Mouse (Mus musculus) embryonic facial prominence, embryonic 14.5 days (tissue): Measurements from ENCODE around the gene Nup210l. TPM values are rescaled to one million over a fixed set of nuclear protein-coding genes. Genes with fewer than 3 reads are reported as not detected.

Source experiments
- ATAC-seq: fragments of 200-750 bp; cut with Nextera tagmentation; 2 replicates; pipeline ENCODE4 v1.8.0; 2017; ENCODE audit warnings: low read depth, moderate number of reproducible peaks, moderate TSS enrichment
- DNase-seq: peaks from one replicate; pipeline ENCODE4 v3.0.0-alpha.2; 2015; ENCODE audit warnings: low spot score
- H3K27ac ChIP-seq: fragments of 300-500 bp; sonication (generic); replicated peaks from 2 replicates; pipeline ENCODE4 v1.5.1; 2014; ENCODE audit warnings: low read depth, mild to moderate bottlenecking, low read length, moderate library complexity
- H3K27me3 ChIP-seq: fragments of 300-500 bp; sonication (generic); replicated peaks from 2 replicates; pipeline ENCODE4 v1.6.1; 2014; ENCODE audit warnings: low read length; ENCODE audit not compliant: control insufficient read depth, insufficient read depth
- H3K36me3 ChIP-seq: fragments of 300-500 bp; sonication (generic); 2 replicates; pipeline ENCODE4 v1.6.1; 2014; ENCODE audit warnings: low read length, mixed read lengths; ENCODE audit not compliant: control insufficient read depth, insufficient read depth
- H3K4me1 ChIP-seq: fragments of 300-500 bp; sonication (generic); 2 replicates; pipeline ENCODE4 v1.6.1; 2014; ENCODE audit warnings: antibody characterized with exemption, low read length; ENCODE audit not compliant: control insufficient read depth, insufficient read depth
- H3K4me2 ChIP-seq: fragments of 300-500 bp; sonication (generic); 2 replicates; pipeline ENCODE4 v1.6.1; 2014; ENCODE audit warnings: low read depth, mild to moderate bottlenecking, low read length, moderate library complexity, mixed read lengths
- H3K4me3 ChIP-seq: fragments of 300-500 bp; sonication (generic); 2 replicates; pipeline ENCODE4 v1.5.1; 2014; ENCODE audit warnings: low read depth, mild to moderate bottlenecking, low read length
- H3K9ac ChIP-seq: fragments of 300-500 bp; sonication (generic); 2 replicates; pipeline ENCODE4 v1.6.1; 2014; ENCODE audit warnings: low read depth, mild to moderate bottlenecking, low read length, moderate library complexity, mixed read lengths
- H3K9me3 ChIP-seq: fragments of 300-500 bp; sonication (generic); 2 replicates; pipeline ENCODE4 v1.6.1; 2016; ENCODE audit warnings: low read length; ENCODE audit not compliant: control insufficient read depth
- WGBS: fragments of 180-500 bp; shearing (Covaris S2); extraction: QIAGEN DNeasy Blood & Tissue Kit; methylation state at CpG from one replicate; pipeline ENCODE4 v1.1.7; 2014; 5-methylcytosine and 5-hydroxymethylcytosine counted together
- polyA plus RNA-seq: library from polyadenylated mRNA; unstranded; fragments of >200 nt; fragmentation: Nextera tagmentation; extraction: Ambion mirVana; gene quantifications from 2 replicates; pipeline ENCODE4 v1.2.1, GENCODE M21; 2014

Nup210l gene
- polyA plus RNA-seq, 1 experiment from 2014 or later, result 0.18 TPM

DNA sequence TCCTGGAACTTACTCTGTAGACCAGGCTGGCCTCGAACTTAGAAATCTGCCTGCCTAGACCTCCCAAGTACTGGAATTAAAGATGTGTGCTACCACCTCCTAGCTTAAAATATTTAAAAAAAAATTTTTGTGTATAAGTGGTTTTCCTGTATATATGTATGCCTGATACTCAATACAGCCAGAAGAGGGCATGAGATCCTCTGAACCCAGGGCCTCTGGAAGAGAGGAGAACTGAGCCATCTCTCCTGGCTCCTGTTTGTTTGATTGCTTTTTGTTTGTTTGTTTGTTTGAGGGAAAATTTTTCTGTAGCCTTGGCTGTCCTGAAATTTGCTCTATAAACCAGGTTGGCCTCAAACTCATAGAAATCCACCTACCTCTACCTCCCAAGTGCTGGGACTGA lies 29.4 kb downstream of the Nup210l start:
- H3K4me3 ChIP-seq, result no peak overlapping the region
- no peak for DNase-seq
- H3K9ac ChIP-seq, result no peak overlapping the region
- ATAC-seq, result no peak
- no peaks in the 10 kb centered on the region for H3K4me1 ChIP-seq
- H3K9me3 ChIP-seq, result no peaks in the 10 kb centered on the region
- H3K27ac ChIP-seq, result no peak overlapping the region
- no peak overlapping the region for H3K4me2 ChIP-seq
- H3K27me3 ChIP-seq, result no peaks in the 10 kb centered on the region
- no peaks in the 10 kb centered on the region for H3K36me3 ChIP-seq
- 83% methylated on average over 1 of the region's 1 CpGs for WGBS

DNA sequence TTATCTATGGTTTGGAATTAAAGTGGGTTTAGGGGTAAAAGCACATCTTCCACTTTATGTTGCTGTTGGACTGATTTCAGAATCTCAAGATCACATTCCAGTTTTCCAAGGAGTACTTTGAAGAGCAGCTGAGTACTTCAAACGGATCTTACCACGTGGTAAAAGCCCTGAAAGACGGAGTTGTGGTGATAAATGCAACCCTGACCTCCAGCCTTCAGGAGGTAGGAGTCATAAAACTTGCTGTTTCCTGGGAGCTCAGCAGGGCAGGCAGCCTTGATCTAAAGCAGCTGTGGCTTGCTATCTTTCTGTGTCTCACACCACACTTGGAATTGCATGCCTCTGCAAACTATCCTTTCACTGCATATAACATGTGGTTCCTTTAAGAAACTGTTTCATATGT lies 30.6 kb downstream of the Nup210l start:
- ATAC-seq, result no peak

DNA sequence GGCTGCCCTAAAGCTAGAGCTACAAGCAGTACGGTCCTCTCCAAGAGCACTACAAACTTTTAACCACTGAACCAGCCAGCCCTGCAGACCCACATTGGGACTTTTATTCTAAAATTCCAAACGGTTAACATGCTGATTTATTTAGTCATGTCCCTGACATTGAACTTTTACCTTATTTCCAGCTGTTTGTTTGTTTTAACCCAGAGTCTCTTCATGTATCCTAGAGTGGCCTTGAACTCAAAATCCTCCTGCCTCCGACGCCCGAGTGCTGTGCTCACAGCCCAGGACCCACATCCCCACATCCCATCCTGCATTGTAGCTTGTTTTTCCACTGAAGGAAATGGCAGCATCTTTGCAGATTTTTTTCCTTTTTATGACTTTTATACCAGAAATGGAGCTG lies 31.1 kb downstream of the Nup210l start:
- Histone ChIP-seq H3K4me2 (no peak overlapping the region), H3K4me3 (no peak overlapping the region), H3K27me3 (no peaks in the 10 kb centered on the region), H3K9ac (no peak overlapping the region), H3K36me3 (no peaks in the 10 kb centered on the region), H3K27ac (no peak overlapping the region), H3K9me3 (no peaks in the 10 kb centered on the region), H3K4me1 (no peaks in the 10 kb centered on the region)
- ATAC-seq (no peak), DNase-seq (no peak)
- 55% methylated on average over 5 of the region's 5 CpGs for WGBS

More for the DNA sequence above, 30.6 kb downstream of the Nup210l start:
- H3K27me3 ChIP-seq, result no peaks in the 10 kb centered on the region
- no peaks in the 10 kb centered on the region for H3K4me1 ChIP-seq
- H3K27ac ChIP-seq, result no peak overlapping the region
- WGBS, result 33% methylated on average over 3 of the region's 3 CpGs
- no peak overlapping the region for H3K9ac ChIP-seq
- H3K36me3 ChIP-seq, result no peaks in the 10 kb centered on the region
- H3K4me3 ChIP-seq, result no peak overlapping the region
- H3K4me2 ChIP-seq, result no peak overlapping the region
- H3K9me3 ChIP-seq, result no peaks in the 10 kb centered on the region
- peak; percentile 12 for DNase-seq

DNA sequence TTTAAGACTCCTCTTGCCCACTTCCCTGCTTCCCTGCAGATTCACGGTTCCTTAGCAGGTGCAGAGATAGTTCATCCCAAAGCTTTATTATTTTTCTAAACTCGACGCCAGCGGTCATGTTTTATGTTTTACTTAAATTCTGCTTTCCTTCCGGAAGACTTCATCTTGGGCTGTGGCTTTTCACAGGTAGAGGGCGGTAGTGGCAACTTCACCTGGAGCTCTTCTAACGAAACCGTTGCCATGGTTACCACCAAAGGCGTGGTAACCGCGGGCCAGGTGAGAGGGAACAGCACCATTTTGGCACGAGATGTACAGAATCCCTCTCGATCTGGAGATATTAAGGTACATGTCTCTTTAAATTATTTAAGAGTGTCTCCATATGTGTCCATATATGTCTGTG lies 32.7 kb downstream of the Nup210l start:
- DNase-seq (peak; percentile 57), ATAC-seq (no peak)
- no peaks in the 10 kb centered on the region for H3K4me1 ChIP-seq
- WGBS, result 34% methylated on average over 13 of the region's 13 CpGs
- no peaks in the 10 kb centered on the region for H3K36me3 ChIP-seq
- H3K4me3 ChIP-seq, result no peak overlapping the region
- H3K4me2 ChIP-seq, result no peak overlapping the region
- no peak overlapping the region for H3K27ac ChIP-seq
- H3K27me3 ChIP-seq, result no peaks in the 10 kb centered on the region
- no peak overlapping the region for H3K9ac ChIP-seq
- no peaks in the 10 kb centered on the region for H3K9me3 ChIP-seq

DNA sequence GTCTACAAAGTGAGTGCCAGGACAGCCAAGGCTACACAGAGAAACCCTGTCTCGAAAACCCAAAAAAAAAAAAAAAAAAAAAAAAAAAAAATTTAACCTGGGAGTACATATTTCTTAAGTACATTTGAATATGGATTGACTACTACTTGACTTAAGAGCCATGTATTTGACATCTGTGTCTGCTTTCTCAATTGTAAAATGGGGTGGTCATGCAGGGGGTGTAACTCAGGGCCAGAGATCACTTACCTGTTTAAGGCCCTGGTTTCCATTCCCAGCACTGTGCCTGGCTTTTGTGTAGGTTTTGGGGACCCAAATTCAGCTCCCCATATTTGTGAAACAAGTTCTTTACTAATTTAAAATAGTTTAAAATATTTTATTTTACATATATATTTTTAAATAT lies 33.7 kb downstream of the Nup210l start:
- H3K4me1 ChIP-seq, result no peaks in the 10 kb centered on the region
- no peak for DNase-seq
- WGBS, result 67% methylated on average over 1 of the region's 1 CpGs
- no peak overlapping the region for H3K9ac ChIP-seq
- no peak for ATAC-seq
- no peak overlapping the region for H3K4me3 ChIP-seq
- H3K9me3 ChIP-seq, result no peaks in the 10 kb centered on the region
- H3K27me3 ChIP-seq, result no peaks in the 10 kb centered on the region
- H3K36me3 ChIP-seq, result no peaks in the 10 kb centered on the region
- H3K27ac ChIP-seq, result no peak overlapping the region
- no peak overlapping the region for H3K4me2 ChIP-seq

DNA sequence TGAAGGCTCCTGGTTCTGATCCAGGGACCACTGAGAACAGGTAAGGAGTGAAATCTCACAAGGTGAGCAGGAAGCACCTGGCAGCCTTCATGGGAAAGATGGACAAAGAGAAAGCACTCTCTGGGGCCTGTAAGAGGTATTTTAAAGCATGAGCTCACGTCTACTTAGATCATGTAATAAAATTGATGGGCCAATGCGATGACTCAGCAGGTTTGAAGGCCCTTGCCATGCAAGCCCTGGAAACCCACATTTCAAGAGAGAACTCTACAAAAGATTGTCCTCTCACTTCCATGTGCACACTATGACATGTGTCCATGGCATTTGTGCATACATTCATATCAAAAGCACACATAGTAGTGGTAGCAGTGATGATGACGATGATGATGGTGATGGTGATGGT lies 36.0 kb downstream of the Nup210l start:
- ATAC-seq (no peak), DNase-seq (no peak)
- H3K4me3 ChIP-seq, result no peak overlapping the region
- H3K4me2 ChIP-seq, result no peak overlapping the region
- H3K36me3 ChIP-seq, result no peaks in the 10 kb centered on the region
- H3K27ac ChIP-seq, result no peak overlapping the region
- no peak overlapping the region for H3K9ac ChIP-seq
- H3K27me3 ChIP-seq, result no peaks in the 10 kb centered on the region
- no peaks in the 10 kb centered on the region for H3K4me1 ChIP-seq
- H3K9me3 ChIP-seq, result no peaks in the 10 kb centered on the region
- 90% methylated on average over 3 of the region's 3 CpGs for WGBS

DNA sequence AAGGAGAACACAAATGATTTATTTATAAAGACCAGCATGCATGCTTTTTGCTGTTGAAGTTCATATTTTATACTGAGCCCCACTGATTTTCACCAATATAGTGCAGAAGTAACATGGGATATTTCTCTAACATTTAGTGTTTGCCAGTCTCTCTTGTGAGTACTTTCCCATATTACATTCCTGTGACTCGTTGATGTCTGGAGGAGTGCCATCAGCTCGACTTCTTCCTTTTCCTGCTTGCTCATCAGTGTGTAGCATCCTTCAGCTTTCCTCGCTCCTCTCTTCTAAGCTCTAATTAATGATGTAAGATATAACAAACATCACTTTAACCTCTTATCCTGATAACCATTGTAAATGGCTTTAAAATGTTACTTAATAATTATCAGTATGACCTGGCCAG lies 41.5 kb downstream of the Nup210l start:
- no peak for DNase-seq
- WGBS, result 69% methylated on average over 3 of the region's 3 CpGs
- Histone ChIP-seq H3K27me3 (no peaks in the 10 kb centered on the region), H3K4me1 (no peaks in the 10 kb centered on the region), H3K9me3 (no peaks in the 10 kb centered on the region), H3K4me3 (no peak overlapping the region), H3K4me2 (no peak overlapping the region), H3K36me3 (no peaks in the 10 kb centered on the region), H3K9ac (no peak overlapping the region), H3K27ac (no peak overlapping the region)
- no peak for ATAC-seq

DNA sequence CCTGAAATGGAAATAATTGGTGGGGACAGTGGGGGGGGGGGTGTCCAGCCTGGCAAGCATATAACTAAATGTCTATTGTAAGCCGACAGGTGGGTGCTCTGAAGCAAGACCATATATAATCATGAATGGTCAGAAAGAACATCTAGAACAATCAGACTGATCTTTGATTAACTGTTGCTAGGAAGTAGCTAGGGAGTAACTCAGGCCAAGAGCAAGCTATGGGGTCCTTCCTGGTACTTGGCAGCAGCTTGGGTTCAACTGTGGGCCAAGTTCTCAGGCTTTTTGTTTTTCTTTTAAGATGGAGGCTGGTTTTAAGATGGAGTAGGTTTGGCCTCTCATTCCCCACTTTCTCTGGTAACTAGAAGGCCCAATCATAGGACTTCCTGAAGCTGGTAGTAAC lies 42.7 kb downstream of the Nup210l start:
- Histone ChIP-seq H3K9me3 (no peaks in the 10 kb centered on the region), H3K4me3 (no peak overlapping the region), H3K27me3 (no peaks in the 10 kb centered on the region), H3K4me2 (no peak overlapping the region), H3K36me3 (no peaks in the 10 kb centered on the region), H3K9ac (no peak overlapping the region), H3K27ac (no peak overlapping the region), H3K4me1 (no peaks in the 10 kb centered on the region)
- DNase-seq, result no peak
- WGBS, result 100% methylated on average over 1 of the region's 1 CpGs
- no peak for ATAC-seq

DNA sequence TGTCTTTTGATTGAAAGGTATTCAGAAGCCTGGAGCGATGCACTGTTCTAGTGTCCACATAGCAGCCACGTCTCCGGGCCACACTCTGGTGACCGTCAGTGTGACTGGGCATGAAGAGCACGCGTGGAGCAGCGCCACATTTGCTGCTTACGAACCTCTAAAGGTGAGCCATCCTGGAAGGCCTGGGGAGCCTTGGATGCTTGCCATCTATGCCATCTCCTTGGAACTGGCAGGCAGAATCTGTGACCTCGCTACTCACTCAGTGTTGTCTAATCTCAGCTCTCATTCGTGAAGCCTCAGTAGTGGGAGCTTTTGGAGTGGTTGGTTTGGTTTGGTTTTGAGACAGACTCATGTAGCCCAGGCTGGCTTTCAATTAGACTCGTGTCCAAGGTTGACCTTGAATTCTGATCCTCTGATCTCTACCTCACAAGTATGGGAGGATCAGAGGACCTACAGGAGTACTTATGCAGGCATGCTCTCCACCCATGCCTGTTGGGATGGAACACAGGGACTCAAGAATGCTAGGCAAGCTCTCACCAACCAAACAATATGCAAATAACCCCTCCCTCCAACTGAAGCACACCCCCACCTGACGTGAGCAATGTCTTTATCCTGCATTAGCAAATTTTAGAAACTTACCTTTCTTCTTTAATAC lies 47.3 kb downstream of the Nup210l start:
- Histone ChIP-seq H3K4me3 (no peak overlapping the region), H3K4me1 (no peaks in the 10 kb centered on the region), H3K36me3 (no peaks in the 10 kb centered on the region), H3K27me3 (no peaks in the 10 kb centered on the region), H3K9me3 (no peaks in the 10 kb centered on the region), H3K9ac (no peak overlapping the region), H3K4me2 (no peak overlapping the region), H3K27ac (no peak overlapping the region)
- DNase-seq (no peak), ATAC-seq (no peak)
- 86% methylated on average over 12 of the region's 12 CpGs for WGBS
